Mouse (Mus musculus): Measurements from ENCODE around the gene Gm17402. TPM values are rescaled to one million over a fixed set of nuclear protein-coding genes. Genes with fewer than 3 reads are reported as not detected.

The Gm17402 gene
- total RNA-seq, 4 experiments from 2014 or later, result not detected

Other genes with a start within 250 kb of the Gm17402 start
- 100 to 1,000 TPM; 135 to 199 (median 160) TPM for gene Mlf1, start 1.1 kb downstream of the Gm17402 start, total RNA-seq (2022)
- gene Gfm1, start 54.9 kb upstream of the Gm17402 start, total RNA-seq (2022), result 100 to 1,000 TPM; 204 to 236 (median 226) TPM
- gene Lxn, start 88.8 kb upstream of the Gm17402 start, total RNA-seq (2022), result 1 to 10 TPM; 1.9 to 4.3 (median 3.3) TPM
- gene Rarres1, start 140.4 kb upstream of the Gm17402 start, total RNA-seq (2022), result 1 to 10 TPM in 2 of 4 experiments, under 1 TPM in 2; 0.46 to 1.4 (median 0.90) TPM
- 10 to 100 TPM; 21.8 to 30.5 (median 26.6) TPM for gene Mfsd1, start 207.6 kb upstream of the Gm17402 start, total RNA-seq (2022)